Mouse (Mus musculus) embryo, embryonic 11 days (tissue): ENCODE data around the gene Tmem273.
A peak's percentile ranks its signal among the peaks of the same experiment; 100 is the strongest.

Source experiments
- DNase-seq: peaks from one replicate; pipeline ENCODE4 v3.0.0-alpha.2; 2015

The Tmem273 gene

DNA sequence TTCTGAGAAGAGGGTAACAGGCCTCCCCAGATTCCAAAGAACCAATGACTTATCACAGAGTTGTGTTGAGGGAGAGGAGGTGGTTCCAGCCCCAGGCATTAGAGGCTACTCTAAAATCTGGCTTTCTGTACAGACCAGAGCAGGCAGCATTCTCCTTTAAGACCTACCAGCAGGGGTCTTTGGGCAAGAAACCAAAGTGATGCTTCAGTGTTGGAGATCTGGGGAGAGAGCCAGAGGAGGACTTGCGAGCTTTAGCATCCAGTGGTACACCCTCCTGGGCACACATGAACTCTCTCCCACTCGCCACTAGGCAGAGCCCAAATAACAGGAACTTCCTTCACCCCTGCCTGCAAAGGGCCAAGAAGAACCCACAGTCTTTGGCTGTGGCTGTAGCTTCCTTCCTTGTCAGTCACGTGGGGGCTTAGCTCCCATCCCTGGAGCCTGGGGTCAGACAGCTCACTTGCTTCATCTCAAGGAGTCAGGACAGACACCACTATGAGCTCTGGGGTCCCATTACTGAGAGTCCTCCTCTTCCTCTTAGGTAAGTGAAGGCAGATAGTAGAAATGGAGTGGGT is at the start of gene Tmem273:
TSS of gene Tmem273 (plus strand) at position 408 of the 575 bp plus-strand sequence.
- DNase-seq: no peak

DNA sequence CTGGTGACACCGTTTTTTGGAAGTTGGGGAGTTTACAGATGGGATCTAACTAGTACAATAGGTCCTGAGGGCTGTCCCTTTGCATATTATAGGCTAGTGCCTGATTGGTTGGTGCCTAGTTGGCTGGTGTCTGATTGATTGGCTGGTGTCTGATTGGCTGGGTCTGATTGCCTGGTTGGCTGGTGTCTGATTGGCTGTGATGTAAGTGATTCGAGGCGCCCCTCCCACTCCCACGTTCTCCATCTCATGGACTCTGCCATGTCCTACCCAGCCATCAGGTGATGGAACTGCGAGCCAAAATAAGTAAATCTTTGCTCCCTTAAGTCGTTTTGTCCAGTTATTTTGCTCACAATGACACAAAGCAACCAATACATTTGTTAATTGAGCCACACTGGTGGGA is 49.2 kb upstream of the Tmem273 start:
- no peak for DNase-seq

DNA sequence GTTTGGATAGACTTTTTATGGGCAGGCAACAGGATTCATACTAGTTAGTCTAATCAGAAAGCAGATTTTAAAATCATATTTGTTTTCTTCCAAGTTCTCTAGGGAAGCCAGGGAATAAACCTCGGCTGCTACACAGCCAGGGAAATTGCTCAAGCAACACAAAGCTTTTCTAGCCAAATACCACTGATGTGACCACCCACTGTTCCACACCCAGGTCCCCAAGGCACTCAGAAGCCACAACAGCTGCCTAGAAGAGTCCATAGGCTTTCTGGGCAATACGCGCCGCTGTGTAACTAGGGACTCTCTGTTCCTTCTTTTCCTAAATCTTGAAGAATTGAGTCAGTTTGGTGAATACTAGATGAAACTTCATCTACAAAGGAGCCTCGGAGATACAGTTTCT is 47.2 kb upstream of the Tmem273 start:
- DNase-seq: no peak

DNA sequence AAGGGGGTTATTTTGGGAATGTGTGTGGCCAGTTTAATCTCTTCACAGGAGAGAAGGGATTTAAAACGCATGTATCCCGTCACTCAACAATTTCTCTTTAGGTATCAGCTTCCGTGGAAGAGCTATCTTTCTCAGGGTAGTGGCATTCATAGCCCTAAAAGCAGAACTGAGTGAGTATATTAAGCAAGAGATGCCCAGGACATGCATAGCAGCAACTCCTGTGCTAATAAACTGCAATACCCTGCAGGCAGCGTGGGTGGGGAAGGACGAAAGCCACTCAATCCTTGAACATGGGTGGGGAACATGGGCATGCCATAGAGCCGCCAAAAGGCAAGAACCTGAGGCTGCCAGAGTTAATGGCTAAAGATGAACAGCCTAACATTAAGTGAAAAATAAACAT is 37.2 kb upstream of the Tmem273 start:
- no peak for DNase-seq

DNA sequence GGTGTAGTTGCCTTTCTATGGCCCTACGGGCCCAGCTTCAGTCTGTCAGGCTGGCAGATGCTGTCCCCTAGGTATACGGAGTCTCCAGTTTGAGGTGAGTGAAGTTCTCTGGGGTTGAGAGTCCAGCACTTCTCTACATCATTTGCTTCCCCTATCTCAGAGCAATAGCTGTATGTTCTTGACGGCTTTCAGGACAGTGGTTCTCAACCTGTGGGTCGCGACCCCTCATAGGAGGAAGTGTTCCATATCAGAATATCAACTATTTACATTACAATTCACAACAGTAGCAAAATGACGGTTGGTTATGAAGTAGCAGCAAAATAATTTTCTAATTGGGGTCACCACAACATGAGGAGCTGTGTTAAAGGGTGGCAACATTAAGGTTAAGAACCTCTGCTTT is 35.0 kb upstream of the Tmem273 start:
- DNase-seq: no peak

DNA sequence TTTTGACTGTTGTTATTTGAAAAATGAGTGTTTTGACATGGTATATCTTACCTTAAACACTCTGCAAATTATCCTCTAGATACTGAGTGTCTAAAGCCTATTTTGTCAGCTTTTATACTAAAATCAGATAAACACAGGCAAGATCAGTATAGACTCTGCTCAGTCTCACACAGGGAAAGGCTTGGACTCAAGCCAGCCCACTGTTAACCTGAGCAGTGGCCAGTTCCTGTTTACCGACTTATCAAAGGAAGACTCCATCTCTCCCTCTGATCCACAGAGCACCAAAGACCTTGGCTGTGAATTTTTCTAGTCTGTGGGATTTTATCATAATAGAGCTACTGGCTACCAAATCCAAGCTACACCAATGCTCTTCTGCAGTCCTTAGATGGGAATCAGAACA is 31.5 kb upstream of the Tmem273 start:
- no peak for DNase-seq

DNA sequence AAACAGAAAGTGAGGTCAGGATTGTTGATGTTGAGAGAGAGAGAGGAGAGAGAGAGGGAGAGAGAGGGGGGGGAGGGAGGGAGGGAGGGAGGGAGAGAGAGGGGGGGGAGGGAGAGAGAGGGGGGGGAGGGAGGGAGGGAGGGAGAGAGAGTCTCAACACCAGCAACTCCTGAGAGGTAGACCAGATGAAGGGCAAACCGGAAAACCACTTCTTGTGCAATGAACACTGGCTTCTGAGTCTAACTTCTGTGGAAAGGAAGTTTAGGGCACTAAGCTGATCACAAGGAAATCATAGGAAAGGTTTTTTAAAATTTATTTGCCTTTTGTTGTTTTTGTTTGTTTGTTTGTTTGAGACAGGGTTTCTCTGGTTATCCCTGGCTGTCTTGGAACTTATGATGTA is 23.6 kb upstream of the Tmem273 start:
- DNase-seq: no peak

DNA sequence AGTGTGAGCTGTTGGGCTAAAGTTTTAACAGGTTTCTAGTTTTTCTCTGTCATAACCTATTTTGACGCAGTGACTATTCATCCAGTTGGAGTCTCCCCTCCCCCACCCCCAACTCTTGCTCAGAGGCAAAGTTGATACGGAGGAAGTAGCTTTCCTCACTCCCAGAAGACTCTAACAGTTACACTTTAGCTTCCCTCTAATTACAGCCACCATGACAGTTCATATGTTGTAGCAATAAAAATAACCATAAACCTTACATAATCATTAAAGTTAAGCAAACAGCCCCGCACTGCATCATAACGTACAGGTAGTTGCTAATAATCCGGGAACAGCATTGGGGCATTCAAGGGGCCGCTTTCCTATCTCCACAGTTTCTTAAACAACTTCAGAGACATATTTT is 15.2 kb upstream of the Tmem273 start:
- no peak for DNase-seq

DNA sequence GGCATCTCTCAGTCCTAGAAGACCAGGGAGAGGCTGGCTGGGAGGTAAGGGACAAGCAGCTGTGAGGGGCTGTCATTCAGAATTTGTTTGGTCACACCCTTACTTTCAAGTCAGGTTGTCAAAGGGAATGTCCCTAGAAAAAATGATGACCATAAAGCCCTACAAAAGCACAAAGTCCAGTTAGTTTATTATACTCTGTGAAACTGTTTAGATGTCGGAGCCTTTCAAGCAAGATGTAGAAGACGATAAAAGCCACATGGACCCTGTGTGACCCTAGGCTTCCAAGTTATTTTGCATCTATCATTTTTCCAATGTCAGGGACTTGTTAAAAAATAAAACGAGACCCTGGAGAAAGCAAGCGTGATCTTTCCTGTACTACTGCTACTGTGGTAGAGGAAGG is 13.7 kb upstream of the Tmem273 start:
- DNase-seq: no peak

DNA sequence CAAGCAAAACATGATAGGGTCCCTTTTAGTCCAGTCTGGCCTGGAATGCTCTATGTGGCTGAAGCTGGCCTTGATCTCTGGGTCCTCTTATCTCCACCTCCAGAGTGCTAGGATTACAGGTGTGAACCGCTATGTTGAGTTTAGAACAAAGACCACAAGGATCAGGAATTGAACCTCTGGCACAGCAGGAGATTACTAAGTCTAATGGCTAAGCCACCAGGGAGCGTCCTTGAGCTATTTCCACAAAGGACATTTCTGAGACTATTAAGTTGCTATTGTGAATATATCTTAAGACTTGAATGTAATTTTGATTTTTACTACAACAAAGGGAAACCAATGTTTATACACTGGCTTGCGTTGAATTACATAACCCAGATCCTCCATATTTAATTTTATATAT is 13.0 kb upstream of the Tmem273 start:
- DNase-seq: peak; percentile 29

DNA sequence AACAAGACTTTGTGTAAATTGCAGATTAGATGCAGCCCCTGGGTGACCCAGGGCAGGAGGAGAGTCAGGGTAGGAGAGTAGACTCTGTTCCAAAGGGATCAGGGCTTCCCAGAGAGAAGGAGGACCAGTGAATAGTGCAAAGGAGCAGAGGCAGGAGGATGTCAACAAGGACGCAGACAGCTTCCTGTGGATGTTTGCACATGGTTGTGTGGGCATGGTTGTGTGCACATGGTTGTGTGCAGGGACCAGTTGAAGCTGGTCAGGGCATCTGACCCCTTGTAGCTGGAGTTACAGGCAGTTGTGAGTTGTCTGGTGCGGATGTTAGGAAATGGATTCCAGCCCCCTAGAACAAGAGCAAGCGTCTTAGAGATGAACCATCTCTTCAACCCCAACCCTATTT is 12.3 kb upstream of the Tmem273 start:
- no peak for DNase-seq

DNA sequence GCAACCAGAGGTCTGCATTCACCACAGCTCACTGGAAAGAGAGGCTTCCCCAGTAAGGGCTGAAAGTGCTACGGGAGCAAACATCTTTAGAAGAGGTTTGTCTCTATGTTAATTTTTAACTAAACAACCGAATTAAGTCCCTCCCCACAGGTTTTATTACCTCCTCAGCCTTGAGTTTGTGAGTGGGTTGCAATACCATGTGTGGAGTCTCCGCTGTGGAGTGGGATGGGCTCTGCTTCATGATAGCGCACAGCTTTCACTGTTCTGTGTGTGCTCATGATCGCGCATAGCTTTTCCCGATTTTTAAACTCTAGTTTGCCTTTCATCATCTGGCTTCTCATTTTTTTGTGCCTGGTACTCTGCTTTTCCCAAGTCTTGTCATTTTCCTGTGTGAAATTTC is 9.7 kb upstream of the Tmem273 start:
- DNase-seq: no peak

DNA sequence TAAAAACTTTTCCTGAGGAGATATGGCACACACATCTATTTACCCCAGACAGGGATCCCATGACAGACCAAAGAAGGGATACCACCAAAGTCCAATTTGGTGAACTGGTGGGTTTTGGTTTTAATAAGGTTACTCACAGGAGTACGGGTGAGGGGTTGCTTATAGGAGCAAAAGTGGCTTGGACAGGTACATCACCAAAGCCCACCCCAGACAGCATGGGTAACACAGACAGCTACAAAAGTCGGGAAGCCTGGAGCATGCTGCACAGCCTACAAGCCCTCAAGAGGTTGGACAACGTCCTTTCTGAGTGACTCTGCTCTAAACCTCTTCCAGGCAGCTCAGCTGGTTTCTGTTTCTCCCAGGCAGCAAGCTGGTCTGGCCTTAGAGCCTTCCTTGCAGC is 7.4 kb upstream of the Tmem273 start:
- no peak for DNase-seq

DNA sequence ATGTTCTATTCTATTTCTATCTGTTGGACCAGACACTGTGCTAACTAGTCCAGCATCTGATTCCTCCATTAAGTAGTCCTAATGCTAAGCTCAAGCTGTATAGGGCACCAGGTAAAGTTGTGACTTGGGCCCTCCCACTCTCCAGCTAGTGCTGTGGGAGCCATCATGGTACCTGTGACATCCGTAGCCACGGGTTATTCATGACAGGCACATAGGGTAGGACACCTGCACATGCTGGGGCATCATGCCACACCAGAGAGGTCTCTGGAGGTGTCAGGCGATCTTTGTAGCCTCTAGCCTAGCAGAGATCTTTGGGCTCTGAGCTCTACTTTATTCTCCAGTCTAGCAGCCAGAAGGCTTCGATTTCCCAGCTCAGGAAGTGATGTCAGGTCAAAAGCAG is 2.9 kb upstream of the Tmem273 start:
- no peak for DNase-seq

DNA sequence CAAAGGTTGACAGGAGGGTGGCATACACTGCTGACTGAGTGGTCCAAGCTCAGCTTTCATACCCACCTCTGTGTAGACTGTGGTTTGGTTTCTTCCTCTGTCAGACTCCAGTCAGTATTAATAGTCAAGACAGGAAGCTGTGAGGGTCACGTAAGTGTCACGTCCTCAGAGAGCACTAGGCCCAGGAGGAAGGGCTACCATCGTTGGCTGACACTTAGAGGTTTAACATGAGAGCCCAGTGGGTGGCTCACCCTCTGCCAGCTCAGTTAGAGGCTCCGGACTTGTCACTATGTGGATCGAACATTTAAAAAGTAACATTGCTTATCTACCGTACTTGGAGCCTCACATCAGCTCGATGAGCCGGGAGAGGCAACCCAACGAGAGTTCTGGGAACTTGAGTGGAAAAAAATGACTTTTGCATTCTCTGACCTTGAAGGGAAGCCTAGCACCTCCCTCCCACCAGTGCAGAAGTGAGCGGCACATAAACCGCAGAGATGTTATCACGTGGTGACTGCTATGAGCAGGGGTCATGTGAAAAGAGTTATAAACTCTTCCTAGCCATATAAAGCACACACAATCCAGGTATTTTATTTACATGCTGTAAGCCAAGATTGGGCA is 1.5 kb upstream of the Tmem273 start:
- no peak for DNase-seq

DNA sequence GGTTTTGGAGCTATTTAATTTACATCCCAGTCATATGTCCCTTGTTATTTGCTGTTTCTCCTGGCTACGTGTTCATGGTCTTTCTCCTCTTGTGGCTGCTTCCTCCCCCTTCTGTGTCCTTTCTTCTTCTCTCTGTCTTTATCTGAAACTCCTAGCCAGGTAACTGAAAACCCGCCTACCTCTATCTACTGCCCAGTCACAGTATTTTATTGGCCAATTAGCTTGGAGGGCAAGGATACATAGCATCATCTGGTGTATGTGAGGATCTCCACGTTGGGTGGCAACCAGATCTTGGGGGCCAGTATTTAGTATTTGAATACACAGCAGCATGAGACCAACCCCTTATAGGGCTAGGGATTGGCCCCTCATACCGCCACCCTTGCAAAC is 1.0 kb upstream of the Tmem273 start:
- DNase-seq: no peak

DNA sequence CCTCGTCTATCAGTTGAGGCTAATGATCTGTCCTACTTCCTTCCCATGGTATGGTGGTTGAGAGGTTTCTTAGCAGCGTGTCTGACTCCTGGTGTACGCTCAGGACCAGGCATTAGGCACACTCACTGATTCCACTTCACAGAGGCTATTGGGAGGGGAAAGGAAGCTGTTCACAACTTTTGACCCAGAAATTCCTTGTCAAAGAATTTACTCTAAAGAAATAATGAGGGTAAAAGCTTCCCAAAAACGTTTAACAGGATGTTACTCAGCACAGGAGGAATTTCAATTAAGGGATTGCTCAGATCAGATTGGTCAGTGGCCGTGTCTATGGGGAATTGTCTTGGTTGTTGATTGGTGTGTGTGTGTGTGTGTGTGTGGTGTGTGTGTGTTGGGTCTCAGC is 1.9 kb downstream of the Tmem273 start:
- DNase-seq: no peak

DNA sequence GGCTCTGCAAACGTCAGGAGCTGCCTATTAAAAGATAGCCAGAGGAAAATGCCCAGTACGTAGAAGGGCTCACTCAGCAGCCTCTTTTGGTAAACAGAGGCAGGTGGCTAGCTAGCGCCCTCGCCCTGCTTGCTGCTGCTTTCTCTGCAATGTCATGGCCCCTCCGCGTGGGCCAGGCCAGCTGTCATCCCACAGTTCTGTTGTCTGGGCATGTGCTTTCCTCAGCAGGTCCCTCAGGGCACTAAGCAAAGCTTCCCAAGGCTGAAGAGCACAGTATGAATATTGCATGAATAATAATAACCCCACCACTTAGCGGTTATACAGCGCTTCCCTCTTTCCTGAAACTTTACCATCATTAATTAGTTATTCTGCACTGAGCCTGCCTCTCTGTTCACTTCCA is 10.6 kb downstream of the Tmem273 start:
- peak; percentile 11 for DNase-seq

DNA sequence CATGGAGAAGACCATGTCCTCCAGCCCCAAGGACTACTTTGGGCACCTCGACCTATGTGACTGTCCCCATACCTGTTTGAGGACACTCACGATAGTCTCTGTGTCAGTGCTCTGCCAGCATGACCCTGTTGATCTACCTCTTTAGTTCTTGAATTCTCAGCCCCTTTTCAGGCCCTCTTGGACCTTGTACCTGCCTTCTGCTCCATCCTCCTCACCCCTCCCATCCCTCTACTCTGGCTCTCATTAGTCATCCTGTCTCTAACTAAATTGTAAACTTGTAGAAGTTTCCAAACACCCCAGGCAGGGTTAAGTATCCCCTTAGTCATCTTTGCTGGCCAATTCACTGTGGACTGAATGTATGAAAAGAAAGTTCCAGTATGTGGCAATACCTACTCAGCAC is 12.0 kb downstream of the Tmem273 start:
- no peak for DNase-seq

DNA sequence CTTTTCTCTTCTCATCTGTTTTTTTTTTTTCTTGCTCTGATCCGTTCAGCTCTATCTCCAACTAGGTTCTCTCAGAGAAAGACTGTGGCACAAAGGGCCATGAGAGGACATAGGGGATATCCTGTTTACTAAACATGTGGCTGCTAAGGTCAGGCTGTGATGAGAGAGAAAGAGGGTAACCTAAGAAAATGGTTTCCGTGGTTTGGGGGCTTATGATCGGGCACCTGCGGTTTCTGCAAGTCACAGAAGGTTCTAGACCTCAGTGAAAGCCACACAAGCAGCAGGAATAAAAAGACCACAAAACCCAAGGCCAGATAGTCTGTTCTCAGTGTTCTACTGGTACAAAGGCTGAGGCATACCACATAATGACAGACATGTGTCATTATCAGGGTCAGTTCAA is 12.6 kb downstream of the Tmem273 start:
- no peak for DNase-seq

DNA sequence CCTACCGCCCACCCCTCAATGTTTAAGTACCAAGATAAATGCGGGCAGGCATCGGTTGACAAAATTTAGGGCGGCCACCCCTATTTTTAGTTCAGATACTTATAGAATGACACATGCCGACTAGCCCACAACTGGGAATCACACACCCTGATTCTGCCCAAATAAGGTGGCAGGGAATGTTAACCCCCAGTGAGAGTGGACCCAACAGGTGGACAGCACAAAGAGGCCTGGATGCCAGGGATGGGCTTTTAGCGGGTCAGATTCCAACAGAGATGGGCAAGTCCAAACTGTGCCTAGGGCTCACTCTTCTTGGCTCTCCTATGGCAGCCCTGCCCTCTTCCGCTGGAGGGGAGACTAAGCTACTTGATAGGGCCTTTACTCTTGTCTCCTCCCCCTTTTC is 14.3 kb downstream of the Tmem273 start:
- no peak for DNase-seq

DNA sequence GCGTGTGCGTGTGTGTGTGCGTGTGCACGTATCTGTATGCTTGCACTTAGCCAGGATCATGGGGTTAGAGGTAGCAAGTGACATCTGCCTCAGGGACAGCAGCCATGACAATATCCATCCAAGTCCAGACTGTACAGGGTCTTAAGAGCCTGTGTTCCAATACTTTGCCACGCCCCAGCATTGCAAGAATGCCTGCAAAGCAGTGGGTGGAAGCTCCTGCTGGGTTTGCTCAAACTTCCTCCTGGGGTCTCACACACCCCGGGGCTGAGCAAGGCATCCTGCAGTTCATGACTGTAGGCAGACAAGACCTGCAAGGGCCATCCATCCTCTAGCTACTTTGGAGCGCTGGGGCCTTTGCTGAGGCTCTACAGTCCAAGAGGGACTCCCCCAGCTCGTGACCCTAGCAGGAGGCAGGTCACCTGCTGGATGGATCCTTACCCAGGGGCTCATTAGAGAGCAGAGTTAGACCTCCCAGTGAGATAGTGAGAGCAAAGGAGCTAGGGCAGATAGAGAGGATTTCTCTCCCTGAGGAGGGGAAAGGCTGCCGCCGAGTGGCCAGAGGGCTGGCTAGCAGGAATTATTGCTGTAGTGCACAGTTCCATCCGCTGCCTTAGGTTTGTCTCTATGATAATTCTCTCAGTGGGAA is 15.4 kb downstream of the Tmem273 start:
- DNase-seq: peak; percentile 63

DNA sequence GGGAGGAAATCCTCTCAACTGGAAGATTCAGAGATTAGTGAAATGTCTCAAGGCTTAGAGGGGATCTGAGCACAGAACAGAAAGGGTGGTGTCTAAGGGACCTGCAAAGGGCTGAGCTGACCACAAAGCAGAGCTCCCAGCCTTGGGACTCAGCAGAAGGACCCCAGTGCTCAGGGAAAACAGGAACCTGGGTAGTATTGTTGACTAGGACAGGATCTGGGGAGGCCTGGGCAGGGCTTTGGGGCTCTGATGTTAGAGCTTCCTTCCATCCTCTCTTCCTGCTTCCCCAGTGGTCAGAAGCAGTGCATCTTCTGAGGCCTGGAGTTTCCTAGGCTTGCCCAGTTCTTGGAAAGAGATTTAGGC is 15.9 kb downstream of the Tmem273 start:
- DNase-seq: no peak

DNA sequence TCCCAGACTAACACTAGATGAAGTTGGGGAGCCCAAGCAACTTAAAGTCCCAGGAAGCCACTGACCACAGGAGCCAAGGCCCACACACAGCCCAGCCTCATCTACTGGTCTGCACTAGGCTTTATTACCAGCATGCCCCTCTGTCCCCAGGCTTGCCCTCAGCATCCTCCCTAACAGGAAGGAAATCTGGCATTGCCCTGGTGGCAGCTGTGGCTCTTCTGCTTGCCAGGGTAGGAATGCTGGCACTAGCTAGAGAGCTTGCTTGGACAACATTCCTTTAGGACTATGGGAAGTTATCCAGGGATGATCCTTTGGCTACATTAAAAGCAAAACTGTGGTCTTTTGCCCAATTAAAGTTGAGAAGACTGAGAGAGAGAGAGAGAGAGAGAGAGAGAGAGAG is 24.3 kb downstream of the Tmem273 start:
- DNase-seq: no peak

DNA sequence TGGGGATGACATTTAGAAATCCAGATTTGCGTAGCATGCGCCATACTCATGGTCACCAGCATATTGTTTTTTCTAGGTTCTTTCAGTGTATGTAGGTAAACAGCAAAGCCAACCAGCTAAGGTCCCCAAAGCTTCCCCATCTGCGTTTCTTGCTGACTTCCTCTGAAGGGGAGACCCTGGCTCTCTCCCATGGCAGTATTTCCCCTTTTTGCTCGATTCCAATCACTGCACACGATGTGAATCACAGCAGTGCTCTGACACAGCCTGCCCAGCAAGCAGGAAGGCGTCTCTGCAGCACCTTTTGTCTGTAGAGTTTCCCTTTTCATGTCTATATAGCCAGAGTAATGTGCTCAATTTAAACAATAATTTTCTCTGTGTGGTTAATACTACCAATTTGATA is 26.7 kb downstream of the Tmem273 start:
- DNase-seq: no peak
